Mouse (Mus musculus) erythroid progenitor cell, adult 5-6 weeks (primary cell): ENCODE data around the gene Ctsk. TPM values are rescaled to one million over a fixed set of nuclear protein-coding genes. Genes with fewer than 3 reads are reported as not detected.

ENCODE experiments used
- ATAC-seq: replicated peaks from 2 replicates; pipeline ENCODE4 v1.8.0; 2016; ENCODE audit warnings: moderate number of reproducible peaks, mild to moderate bottlenecking, moderate TSS enrichment, inconsistent platforms; ENCODE audit not compliant: poor library complexity, low FRiP score, severe bottlenecking
- total RNA-seq, 2 experiments: library from RNA; stranded (forward) in 1 of 2; stranded (reverse) in 1 of 2; fragments of 150-400 nt in 1 of 2; fragments of 186-747, 209-891 nt in 1 of 2; gene quantifications; 2 replicates each; pipeline versions ENCODE4 v1.2.3 to v1.2.4; 2015 to 2017; ENCODE audit warnings: low replicate concordance in 2 of 2

Ctsk gene
- total RNA-seq (2015; ENCODE audit: low replicate concordance) (3.4 TPM in 1 of 2 replicates, not detected in the other), total RNA-seq (2017; ENCODE audit: low replicate concordance) (not detected in 2 replicates)

- no peak for ATAC-seq
These were observed at the start of gene Ctsk for GRCm38 (mm10) chr3:95499024-95499423. TSS of gene Ctsk (plus strand) at chr3:95499256.

GRCm38 (mm10) chr3:95450408-95450807 is 48.6 kb upstream of the Ctsk start:
- peak; percentile 94 for ATAC-seq

GRCm38 (mm10) chr3:95450915-95451314 is 48.1 kb upstream of the Ctsk start:
- ATAC-seq, result no peak

- ATAC-seq, result no peak
These were observed 42.7 kb upstream of the Ctsk start for GRCm38 (mm10) chr3:95456367-95456766.

- ATAC-seq, result no peak
These were observed 41.3 kb upstream of the Ctsk start for GRCm38 (mm10) chr3:95457758-95458157.

GRCm38 (mm10) chr3:95459381-95459780 is 39.7 kb upstream of the Ctsk start:
- ATAC-seq, result no peak

- no peak for ATAC-seq
These were observed 35.2 kb upstream of the Ctsk start for GRCm38 (mm10) chr3:95463852-95464251.

GRCm38 (mm10) chr3:95478966-95479365 is 20.1 kb upstream of the Ctsk start:
- no peak for ATAC-seq

- ATAC-seq, result no peak
These were observed 12.6 kb upstream of the Ctsk start for GRCm38 (mm10) chr3:95486421-95486820.

GRCm38 (mm10) chr3:95488679-95489078 is 10.4 kb upstream of the Ctsk start:
- no peak for ATAC-seq

GRCm38 (mm10) chr3:95490238-95490637 is 8.8 kb upstream of the Ctsk start:
- no peak for ATAC-seq

- ATAC-seq, result peak; percentile 90
These were observed 4.7 kb upstream of the Ctsk start for GRCm38 (mm10) chr3:95494342-95494741.

- ATAC-seq, result no peak
These were observed 827 bp upstream of the Ctsk start for GRCm38 (mm10) chr3:95498229-95498628.

- ATAC-seq, result no peak
These were observed 562 bp downstream of the Ctsk start for GRCm38 (mm10) chr3:95499496-95500140.

GRCm38 (mm10) chr3:95502312-95502711 is 3.3 kb downstream of the Ctsk start:
- ATAC-seq, result no peak

- no peak for ATAC-seq
These were observed 10.3 kb downstream of the Ctsk start for GRCm38 (mm10) chr3:95509348-95509747.

- no peak for ATAC-seq
These were observed 12.6 kb downstream of the Ctsk start for GRCm38 (mm10) chr3:95511611-95512180.

- ATAC-seq, result peak; percentile 80
These were observed 17.6 kb downstream of the Ctsk start for GRCm38 (mm10) chr3:95516614-95517041.

- ATAC-seq, result peak; percentile 62
These were observed 18.4 kb downstream of the Ctsk start for GRCm38 (mm10) chr3:95517493-95517898.

- peak; percentile 32; the same call in 1 of the 2 replicates for ATAC-seq
These were observed 19.8 kb downstream of the Ctsk start for GRCm38 (mm10) chr3:95518891-95519290.

- peak; percentile 73 for ATAC-seq
These were observed 20.3 kb downstream of the Ctsk start for GRCm38 (mm10) chr3:95519315-95519714.
